Mouse (Mus musculus) bone marrow, adult 2 months (tissue): ENCODE results near the gene Dnajb8.

ENCODE experiments used
- CTCF ChIP-seq: fragments of 200-500 bp; IDR thresholded peaks from 2 replicates; pipeline ENCODE4 v1.5.1; 2011; ENCODE audit warnings: low read length, control low read depth; ENCODE audit not compliant: control insufficient read depth, insufficient read depth
- POLR2A ChIP-seq: fragments of 200-500 bp; IDR thresholded peaks from 2 replicates; pipeline ENCODE4 v1.6.1; 2011; ENCODE audit warnings: low read depth, mild to moderate bottlenecking, control low read depth, low read length, borderline replicate concordance; ENCODE audit not compliant: control insufficient read depth

DNA sequence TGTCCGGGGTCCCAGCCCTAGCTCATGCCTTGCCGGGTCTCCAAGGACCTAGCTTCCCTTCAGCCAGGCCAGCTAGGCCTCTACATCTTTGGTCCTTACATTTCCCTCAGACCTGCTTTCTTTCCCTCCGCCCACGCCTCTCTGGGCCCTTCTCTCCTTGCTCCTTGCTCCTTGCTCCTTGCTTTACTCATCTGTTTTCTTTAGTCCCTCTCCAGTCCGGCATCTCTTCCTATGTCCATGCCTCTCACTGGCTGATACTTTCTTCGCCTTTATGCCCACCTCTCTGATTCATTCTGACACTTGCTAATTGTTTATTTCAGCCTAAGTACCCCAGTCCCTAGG is 31.1 kb upstream of the Dnajb8 start:
- TF ChIP-seq CTCF, result no peak
- no peak for TF ChIP-seq POLR2A
